Mouse (Mus musculus) mesoderm, embryonic 11.5 days (tissue): ENCODE measurements at regions not wholly inside any gene's neighbourhood (a gene's known extent, or its start where the extent isn't known, plus 50 kb on each side); places are given as distances from the start of the nearest gene placed in this dataset.

Source experiments
- DNase-seq: peaks from one replicate; pipeline ENCODE4 v3.0.0-alpha.2; 2012; ENCODE audit warnings: low read depth, low spot score

DNA sequence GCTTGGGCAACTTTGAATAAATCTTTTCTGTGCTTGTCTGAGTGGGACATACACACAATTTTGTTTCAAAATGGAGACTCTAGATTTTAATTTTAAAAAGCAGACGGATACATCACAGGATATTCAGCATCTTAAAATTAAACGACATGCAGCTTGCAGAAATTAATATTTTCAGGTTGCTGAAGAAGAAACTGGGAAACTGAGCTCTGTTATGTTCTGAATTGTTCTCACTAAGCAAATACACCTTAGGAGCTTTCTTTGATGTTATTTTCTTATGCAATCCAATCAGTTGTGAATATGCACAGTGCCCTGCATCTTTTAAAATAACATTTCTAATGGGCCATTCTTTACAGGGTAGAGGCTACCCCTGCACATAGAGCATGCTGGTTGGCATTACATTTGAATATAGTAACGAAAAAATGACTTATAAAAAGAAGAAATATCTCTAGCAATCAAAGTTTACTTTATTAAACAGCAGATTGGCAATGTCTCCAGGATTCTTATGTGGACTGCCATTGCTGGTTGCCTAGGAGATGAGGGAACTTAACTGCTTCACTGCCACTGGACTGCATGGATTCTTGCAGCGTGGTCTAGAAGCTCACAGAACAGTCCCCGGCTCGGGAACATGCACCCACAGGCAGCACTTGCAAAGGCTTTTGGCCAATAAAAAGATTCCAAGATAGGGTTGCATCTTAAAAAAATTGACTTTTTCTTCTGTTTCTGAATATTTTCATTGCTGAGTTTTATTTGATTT is 279.7 kb downstream of the Sox11 start:
- peak; percentile 29 for DNase-seq

DNA sequence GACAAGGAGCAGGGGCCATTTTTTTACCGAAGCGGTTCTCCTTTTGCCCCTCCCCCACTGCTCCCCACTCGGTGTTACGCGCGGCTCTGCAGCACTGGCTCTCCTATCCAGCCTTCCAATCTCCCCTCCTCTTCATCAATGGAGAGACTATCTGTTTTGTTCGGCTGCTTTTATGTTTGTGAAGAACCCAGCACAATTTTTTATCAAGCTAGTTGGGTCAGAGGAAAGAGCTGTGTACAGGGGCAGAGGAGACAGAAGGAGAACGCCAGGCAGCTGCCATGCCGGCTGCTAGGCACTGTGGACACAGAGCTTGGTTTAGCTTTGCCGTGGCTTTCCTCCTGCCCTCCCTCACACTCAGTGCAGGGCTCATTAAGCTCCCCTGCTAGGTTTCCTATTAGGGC is 280.3 kb downstream of the Sox11 start:
- DNase-seq, result peak; percentile 72

DNA sequence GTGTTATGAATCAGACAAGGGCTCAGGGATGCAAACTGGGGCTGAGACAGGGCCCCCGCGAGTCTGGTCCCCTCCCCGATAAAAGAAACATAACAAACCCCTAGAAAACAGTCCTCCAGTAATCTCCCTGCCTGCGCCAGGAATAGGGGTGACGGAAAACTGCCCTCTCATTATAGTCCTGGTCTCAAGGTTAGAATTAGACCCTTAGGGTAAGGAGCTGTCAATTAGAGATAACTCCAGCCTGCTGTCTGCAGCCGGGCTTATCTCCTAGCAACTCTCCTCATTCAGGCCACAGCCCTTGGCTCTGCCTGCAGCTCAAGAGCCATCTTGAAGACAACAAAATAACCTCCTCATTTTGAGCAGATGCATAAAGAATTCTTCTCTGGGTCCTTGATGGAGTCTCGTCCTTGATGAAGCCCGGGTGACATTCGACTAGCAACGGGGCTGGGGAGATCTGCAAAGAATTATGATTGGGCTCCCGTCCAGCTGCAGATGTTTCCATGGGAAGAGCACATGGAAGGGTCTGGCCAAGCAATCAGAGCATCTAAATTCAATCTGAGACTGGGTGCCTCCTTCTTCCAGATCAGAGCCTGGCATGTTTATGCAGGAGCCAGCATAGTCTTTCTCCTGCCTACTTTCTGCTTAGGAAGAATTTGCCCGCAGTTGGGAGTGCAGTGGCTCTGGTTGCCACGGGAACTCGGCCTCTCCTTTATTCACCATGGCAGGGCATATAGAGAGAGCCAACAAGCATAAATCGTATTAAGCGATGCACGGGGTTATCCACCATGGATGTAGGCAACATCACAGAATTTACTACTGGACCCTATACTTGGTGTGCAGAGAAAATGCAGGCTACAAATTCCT is 281.2 kb downstream of the Sox11 start:
- peak; percentile 73 for DNase-seq

DNA sequence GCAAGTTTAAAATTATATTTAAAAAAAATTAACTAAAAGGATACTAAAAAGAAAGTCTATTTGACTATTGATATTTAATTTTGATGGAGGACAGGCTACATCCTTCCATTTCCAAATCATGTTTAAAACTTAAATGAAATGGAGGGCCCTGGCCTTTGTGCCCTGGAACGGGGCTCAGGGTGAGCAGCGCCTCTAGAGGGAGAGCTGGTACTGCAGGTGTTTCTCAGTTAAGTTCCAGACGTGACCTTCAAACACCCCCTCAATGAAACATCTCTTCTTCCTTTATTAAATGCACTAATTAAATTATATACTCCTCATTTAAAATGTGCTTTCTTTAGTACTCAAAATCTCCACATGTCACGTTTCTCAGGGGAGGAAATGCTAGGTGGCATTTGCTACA is 282.5 kb downstream of the Sox11 start:
- DNase-seq, result peak; percentile 34

DNA sequence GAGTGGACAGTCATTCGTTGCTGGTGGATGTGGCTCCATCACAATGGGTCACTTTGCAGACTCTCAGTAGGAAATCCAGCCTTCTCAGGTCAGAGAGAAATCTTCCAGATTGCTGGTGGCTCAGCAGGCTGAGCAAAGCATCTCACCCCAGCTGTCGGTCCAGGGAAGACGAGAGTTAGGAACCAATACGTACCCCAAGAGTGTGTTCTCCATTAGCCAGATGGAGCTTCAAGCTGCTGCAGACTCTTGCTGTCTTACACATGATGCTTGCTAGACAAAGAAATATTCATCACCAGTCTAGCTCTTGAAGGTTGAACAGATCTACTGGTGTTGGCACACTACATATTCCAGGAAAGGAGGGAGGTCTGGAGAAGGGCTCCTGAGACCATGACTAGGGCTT is 288.0 kb downstream of the Sox11 start:
- no peak for DNase-seq

DNA sequence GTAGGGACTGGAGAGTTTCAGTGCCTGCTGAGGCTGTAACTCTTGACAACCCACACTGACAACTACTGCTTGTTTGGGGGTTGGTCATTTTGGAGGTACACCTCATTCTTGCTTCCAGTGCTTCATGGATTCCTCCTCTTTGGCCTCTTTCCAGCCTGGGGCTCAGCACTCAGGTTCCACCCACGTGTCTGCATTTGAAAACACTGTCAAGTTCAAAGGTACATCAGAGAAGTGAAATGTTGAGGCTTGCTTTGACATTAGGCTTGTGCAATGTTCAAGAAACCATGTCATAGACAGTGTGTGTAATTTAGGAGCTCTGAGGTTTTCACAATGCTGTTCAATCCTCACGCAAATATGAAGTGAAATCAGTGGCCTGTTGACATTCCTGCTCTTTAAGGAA is 304.5 kb downstream of the Sox11 start:
- no peak for DNase-seq

DNA sequence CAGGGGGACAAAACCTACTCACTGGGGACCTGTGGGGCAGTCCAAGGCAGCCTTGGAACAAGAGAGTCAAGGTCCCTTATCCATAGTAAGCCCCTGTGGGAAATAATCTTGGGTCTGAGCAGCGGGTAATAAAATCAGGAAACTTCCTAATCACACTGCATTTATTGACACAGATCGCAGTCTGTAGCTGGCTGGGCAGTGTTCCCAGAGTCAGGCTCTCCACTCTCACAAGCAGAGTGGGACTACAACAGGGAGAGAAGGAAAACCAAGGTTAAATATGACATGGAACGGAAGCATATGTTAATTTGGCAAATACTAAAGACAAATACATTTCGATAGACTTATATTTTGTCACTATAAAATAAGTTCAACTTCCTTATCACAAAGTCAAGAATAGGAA is 322.6 kb downstream of the Sox11 start:
- DNase-seq, result no peak

DNA sequence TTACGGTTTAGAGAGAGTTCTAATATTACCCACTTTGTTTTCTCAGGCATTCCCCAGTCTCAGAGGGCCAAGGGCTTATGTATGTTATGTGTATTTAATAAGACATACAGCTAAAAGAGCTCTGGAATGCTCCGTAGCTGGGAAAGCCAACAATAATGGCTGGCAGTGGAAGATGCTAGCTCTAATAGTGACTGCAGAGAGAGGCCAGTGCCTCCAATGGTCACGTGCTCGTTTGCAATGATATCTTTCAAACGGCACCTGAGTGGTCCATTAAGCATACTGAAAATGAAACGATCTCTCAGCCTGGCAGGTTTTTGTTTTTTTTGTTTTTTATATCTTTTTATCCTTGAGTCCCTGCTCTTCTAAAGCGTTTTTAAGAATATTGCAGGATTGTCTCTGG is 324.0 kb downstream of the Sox11 start:
- DNase-seq, result no peak

DNA sequence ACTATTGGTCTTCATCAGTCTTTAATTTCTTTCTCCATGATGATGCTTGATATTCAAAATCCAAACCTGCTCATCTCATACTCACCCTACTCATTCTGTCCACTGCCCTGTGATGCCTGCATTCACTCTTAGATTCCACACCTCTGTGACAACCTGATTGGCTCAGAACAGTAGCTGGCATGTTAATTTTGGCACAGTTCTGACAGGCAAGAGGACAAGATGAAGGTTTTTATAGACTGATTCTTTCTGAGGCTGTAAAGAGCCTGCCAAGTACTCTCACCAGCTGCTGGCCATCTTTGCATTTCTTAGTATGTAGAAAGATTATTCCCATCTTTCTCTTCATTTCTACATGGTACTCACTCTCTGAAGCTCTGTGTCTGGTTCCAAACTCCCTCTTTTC is 343.1 kb downstream of the Sox11 start:
- no peak for DNase-seq

DNA sequence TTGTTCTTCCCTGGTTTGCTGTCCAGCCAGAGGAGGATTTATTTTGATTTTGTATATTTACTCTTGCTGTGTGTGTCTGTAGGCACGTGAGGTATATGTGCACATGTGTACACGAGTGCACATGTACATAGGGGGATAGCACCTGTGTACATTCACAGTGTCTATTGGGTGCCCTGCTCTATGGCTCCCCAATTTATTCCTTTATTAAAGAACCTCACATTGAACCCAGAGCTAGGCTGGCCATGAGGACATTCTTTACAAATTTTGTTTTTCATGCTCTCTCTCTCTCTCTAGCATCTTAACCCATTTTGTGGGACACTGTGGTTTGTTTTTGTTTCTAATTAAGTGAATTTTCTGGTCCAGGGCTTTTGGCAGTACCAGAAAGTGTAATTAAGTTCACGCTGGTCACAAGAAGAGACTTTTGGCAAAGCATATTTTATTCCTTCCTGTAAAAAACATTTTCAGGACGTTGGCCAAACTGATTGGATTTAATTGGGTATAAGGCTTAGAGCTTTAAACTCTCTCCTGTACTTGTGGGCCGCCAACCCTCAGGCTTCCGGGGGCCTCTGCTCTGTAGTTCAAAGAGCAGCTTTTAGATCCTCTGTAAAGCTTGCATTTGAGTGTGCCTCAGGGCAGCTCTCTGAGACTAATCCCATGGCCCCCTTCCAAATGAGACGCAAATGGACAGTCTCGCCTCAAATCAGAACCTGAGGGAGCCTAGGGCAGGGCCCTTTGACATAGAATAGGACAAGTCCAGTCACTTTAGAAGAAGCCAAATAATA is 365.9 kb downstream of the Sox11 start:
- DNase-seq, result no peak

DNA sequence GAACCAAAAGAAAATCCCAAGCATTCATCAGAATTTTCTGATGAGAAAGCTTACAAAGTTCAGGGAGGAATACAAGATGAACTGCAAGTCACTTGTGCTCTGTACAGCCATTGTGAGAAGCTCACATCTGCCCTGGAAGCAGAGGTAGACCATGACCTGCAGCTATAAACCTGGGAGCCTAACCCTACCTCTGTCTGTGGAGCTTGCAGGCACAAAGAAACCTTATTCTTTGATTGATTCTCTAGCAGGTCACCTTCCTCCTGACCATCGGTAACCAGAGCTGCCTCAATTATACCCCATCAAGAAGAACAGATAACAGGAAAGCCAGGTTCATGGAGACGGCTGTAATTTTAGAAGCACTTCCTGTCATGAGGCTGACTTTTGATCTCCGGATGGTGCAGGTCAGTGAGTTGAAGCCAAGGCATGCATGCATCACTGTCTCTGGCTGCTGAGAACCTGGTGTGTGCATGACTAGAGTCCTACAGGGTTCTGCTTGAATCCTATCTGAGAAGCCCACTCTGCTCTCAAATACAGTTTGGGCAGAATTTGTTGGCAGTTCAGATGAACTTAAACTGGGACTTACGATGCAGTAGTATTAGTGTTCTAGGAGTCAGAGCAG is 369.8 kb downstream of the Sox11 start:
- DNase-seq, result no peak

DNA sequence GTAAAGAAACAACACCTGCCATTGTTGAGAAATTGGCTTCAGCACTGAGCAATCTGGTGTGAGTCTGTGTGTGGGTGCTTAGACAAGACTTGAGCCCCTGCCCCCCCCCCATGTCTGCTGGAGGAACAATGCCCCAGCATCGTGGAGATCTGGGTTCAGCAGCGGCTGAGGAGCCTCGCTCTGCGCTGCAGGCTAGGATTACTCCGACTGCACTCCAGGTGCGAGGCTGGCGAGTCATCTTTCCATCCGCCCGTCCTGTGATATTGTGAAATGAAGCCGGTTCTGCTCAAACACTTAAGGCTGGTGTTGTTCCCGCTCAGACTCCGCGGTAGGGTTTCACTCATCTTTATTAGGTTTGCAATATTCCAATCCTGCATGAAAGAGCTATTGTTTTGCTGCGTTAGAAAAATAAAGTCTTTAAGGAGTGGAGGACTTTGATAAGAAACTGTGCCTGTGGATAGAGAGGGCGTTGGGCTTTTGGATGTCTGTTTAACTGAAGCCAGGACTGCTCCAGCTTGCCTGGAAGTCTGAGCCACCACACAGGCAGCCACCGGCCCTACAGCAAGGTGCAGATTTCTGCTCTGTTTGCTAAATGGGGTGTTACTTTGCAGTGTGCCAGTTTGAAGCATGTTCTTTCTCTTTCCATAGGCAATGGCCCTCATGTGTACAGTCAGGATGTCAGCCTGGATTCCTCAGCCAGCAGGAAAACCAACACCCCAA is 375.2 kb downstream of the Sox11 start:
- no peak for DNase-seq

DNA sequence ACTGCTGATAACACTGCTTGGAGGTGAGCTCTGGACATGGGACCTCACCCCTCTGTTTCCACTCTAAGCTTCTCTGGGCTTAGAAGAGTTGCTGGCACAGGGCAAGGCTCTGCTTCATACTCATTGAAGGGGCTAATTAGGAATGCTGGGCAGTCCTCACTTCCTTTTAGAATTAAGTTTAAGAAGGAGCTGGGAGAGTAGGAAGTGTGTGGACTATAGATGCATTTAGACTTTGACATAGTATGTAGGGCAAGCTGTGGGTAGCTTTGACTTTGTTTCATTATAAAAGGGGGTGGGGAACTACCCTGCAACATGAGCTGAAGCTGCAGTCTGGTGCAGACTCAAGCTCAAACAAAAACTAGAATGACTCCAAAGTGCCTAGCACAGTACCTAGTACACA is 378.5 kb downstream of the Sox11 start:
- no peak for DNase-seq

DNA sequence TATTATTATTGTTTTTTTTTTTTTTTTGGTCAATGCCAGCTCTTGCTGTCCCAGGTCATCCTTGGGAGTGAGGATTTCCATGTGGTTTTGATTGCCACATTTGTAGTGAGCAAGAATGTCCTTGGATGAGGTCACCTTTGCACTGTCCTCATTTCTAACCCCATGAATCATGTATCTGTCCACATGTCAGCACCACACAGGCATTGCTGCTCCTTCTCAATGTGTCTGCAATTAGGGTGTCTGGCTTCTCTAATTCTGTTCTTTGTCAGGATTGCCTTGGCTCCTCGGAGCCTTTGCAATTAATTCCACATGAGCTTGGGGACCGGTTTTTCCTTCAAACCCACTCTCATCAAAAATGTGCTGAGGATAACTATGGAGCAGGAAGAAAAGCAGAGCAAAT is 402.5 kb downstream of the Sox11 start:
- peak; percentile 28 for DNase-seq

DNA sequence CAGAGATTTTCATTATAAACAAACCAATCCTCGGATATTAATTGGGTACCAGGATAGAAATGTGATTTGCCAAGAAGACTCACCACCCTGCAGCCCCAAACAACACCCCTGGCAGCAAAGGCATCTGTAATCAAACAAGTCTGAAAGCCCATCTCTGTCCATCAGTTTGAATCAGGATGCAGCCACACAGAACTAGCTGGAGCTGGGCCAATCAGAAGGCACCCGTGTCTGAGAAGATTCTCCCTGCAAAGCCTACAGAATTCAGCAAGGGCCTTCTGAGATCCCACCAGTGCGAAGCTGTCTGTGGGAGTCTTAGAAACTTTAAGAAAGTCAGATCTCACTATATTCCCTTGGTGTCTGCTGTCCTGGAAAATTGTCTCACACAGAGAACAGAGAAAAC is 404.5 kb downstream of the Sox11 start:
- DNase-seq, result no peak

DNA sequence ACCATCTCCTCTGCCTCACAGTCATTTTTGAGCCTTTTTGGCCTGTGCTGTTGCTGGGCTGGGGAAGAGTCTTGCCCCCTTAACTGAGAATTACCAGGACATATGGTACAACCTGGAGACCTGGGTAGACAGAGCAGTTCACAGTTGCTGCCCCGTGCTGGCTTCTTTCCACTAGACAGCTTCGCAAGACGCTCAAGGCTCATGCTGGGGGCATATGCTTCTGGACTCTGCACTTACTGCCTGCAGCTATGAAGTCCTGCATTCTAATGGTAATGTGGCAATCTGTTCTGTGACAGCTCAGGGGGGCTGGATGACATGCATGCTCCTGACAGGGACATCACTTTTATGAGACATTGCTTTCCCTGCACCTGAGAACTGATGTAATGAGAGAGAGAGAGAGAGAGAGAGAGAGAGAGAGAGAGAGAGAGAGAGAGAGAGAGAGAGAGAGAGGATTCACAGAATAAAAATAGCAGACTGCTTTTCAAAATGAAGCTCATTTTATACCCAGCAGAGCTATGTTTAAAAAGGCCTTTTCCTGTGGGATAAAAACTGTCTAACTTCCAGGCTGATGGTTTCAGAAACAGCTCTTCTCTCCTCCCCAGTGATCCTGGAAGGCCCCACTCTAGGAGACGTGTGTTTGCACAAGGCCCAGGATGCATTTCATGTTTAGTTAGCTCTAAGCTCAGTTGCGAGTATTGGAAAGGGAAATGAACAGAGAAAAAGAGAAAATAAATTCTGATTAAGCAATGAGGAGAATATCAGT is 405.5 kb downstream of the Sox11 start:
- DNase-seq, result peak; percentile 31

DNA sequence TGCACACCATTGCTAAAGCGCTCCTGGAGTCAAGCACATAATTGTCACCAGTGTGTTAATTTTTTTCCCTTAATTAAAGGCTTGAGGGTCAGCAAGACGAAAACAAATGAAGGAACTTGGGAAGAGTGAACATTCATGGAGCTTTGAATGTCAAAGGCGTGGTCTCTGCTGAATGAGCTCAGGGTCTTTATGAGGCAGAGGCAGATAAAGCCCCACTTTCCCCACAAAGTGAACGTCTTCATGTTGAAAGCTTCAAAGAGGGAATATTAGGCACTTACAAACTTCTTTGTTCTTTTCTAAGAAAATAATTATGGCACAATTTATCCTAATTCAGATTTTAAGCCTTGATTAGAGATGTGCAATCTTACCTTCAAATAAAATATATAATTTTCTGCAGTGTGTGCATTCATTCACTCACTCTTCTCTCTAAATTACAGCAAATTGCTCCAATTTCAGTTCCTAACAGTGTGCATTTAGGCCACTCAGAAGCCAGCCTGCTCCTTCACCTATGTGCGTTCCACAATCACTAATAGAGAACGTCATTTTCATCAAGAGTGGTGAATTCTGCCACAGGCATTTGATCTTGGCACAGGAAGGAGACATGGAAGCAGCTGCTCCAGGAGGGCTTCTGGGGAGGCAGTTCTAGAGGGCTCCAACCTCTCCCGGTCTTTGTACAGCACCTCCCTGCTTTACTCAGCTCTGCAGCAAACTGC is 412.1 kb downstream of the Sox11 start:
- no peak for DNase-seq

DNA sequence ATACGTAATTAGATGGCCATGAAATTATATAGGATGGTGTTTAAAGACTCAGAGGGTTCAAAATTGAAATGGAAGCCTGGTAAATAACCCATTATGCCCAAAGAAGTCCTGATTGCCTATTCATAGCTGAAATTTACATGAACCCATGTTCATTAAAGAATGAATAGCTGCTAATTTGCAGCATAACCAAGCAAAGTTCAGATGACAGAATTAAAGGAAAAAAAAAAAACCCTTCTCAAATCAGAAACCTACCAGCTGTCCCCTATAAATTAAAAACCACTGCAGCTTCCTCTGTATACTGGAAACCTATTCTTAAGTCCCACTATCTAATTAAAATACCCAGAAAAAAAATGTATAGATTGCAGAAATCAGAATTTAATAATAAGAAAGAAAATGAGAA is 436.2 kb downstream of the Sox11 start:
- no peak for DNase-seq

DNA sequence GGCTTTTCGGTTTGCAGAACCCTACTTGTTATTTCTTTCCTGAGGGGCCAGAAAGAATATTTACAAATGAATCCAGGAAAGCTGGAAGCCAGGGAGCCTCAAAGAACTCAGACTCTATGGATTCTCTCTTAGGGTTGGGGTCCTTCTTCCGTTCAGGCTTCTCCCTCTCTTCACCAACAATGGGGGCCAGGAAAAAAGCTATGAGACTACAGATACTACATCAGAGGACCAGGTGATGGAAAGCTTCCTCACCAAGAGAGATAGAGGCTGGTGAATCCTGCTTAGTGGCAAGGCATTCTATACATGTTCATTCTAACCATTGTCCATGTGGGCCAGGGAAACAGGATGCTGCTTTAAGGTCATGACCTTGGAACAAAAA is 434.9 kb downstream of the Cmpk2 start:
- DNase-seq, result no peak
